Mouse (Mus musculus) forebrain, embryonic 16.5 days (tissue): ENCODE results near the gene Neb. TPM values are rescaled to one million over a fixed set of nuclear protein-coding genes. Genes with fewer than 3 reads are reported as not detected.

Source experiments
- ATAC-seq: fragments of 200-750 bp; cut with Nextera tagmentation; 2 replicates; pipeline ENCODE4 v1.8.0; 2017; ENCODE audit warnings: mild to moderate bottlenecking, moderate library complexity
- H3K27ac ChIP-seq: fragments of 300-500 bp; sonication (generic); 2 replicates; pipeline ENCODE4 v1.5.1; 2014; ENCODE audit warnings: low read length, control low read depth
- H3K27me3 ChIP-seq: fragments of 300-500 bp; sonication (generic); replicated peaks from 2 replicates; pipeline ENCODE4 v1.6.1; 2014; ENCODE audit warnings: low read length; ENCODE audit not compliant: control insufficient read depth, insufficient read depth
- H3K36me3 ChIP-seq: fragments of 300-500 bp; sonication (generic); 2 replicates; pipeline ENCODE4 v1.6.1; 2014; ENCODE audit not compliant: control insufficient read depth, insufficient read depth
- H3K4me1 ChIP-seq: fragments of 300-500 bp; sonication (generic); replicated peaks from 2 replicates; pipeline ENCODE4 v1.6.1; 2014; ENCODE audit warnings: low read length; ENCODE audit not compliant: control insufficient read depth, insufficient read depth
- H3K4me2 ChIP-seq: fragments of 300-500 bp; sonication (generic); 2 replicates; pipeline ENCODE4 v1.6.1; 2014; ENCODE audit warnings: mild to moderate bottlenecking, low read length, control low read depth
- H3K4me3 ChIP-seq: fragments of 300-500 bp; sonication (generic); replicated peaks from 2 replicates; pipeline ENCODE4 v1.5.1; 2014; ENCODE audit warnings: mild to moderate bottlenecking, low read length, control low read depth
- H3K9ac ChIP-seq: fragments of 300-500 bp; sonication (generic); replicated peaks from 2 replicates; pipeline ENCODE4 v1.6.1; 2014; ENCODE audit warnings: low read depth, low read length, control low read depth
- H3K9me3 ChIP-seq: fragments of 300-500 bp; sonication (generic); 2 replicates; pipeline ENCODE4 v1.6.1; 2016; ENCODE audit warnings: low read length; ENCODE audit not compliant: control insufficient read depth
- WGBS: fragments of 180-500 bp; shearing (Covaris S2); extraction: QIAGEN DNeasy Blood & Tissue Kit; methylation state at CpG from one replicate; pipeline ENCODE4 v1.1.7; 2014; 5-methylcytosine and 5-hydroxymethylcytosine counted together
- polyA plus RNA-seq: library from polyadenylated mRNA; unstranded; fragments of >200 nt; fragmentation: Nextera tagmentation; extraction: Ambion mirVana; gene quantifications from 2 replicates; pipeline ENCODE4 v1.2.1, GENCODE M21; 2015

The Neb gene
- polyA plus RNA-seq, 1 experiment from 2014 or later: 6.4 TPM

DNA sequence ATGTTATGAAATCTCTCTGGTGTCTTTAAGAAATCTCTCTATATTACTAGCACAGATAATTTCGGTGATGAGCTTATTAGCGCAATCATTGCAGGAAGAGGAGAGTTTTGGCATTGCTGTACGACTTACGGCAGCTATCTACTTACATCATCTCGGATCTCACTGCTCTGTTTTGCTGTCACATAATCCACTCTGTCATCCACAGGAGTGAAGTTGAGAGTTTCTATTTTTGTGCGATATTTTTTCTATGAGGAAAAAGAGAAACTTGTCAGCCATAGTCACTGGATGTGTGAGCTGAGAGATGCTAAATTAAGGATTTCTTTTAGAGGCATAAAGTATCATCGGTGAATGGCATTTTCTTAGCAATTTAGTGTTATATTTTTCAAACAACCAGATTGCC is 167.6 kb downstream of the Neb start:
- Histone ChIP-seq H3K4me3 (no peak overlapping the region), H3K4me2 (no peak overlapping the region), H3K9ac (no peak overlapping the region), H3K36me3 (no peaks in the 10 kb centered on the region), H3K27ac (no peak overlapping the region), H3K9me3 (no peaks in the 10 kb centered on the region), H3K4me1 (no peaks in the 10 kb centered on the region), H3K27me3 (no peaks in the 10 kb centered on the region)
- peak; percentile 50; the same call in 1 of the 2 replicates for ATAC-seq
- 85% methylated on average over 7 of the region's 7 CpGs for WGBS

- Histone ChIP-seq H3K27ac (no peak overlapping the region), H3K4me1 (no peaks in the 10 kb centered on the region), H3K4me3 (no peak overlapping the region), H3K36me3 (no peaks in the 10 kb centered on the region), H3K9me3 (no peaks in the 10 kb centered on the region), H3K27me3 (no peaks in the 10 kb centered on the region), H3K4me2 (no peak overlapping the region), H3K9ac (no peak overlapping the region)
- ATAC-seq: peak; percentile 52
- WGBS: 77% methylated on average over 4 of the region's 4 CpGs
Observed at GRCm38 (mm10) chr2:52204992-52205391, 173.3 kb downstream of the Neb start.

DNA sequence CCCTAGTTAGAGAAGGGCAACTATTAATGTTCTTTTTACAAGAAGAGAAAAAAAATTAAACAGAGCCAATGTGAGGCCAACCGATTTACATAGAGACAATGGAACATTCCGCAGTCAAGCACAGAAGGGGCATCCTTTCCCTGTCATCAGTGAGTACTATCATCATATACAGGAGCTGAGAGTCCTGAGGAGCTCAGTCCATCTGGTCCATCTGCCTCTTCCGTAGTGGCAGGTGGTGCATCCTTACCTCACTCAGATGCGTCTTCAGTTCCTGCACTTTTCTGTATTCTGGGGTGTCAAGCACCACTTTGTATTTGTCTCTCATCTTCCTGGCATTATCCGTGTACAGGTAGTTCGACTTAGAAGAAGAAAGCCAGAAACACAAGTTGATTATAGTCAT is 184.6 kb downstream of the Neb start:
- Histone ChIP-seq H3K36me3 (no peaks in the 10 kb centered on the region), H3K27me3 (no peaks in the 10 kb centered on the region), H3K9me3 (no peaks in the 10 kb centered on the region), H3K9ac (no peak overlapping the region), H3K4me2 (no peak overlapping the region), H3K4me1 (no peaks in the 10 kb centered on the region), H3K4me3 (no peak overlapping the region), H3K27ac (no peak overlapping the region)
- WGBS: 91% methylated on average over 6 of the region's 6 CpGs
- ATAC-seq: no peak

DNA sequence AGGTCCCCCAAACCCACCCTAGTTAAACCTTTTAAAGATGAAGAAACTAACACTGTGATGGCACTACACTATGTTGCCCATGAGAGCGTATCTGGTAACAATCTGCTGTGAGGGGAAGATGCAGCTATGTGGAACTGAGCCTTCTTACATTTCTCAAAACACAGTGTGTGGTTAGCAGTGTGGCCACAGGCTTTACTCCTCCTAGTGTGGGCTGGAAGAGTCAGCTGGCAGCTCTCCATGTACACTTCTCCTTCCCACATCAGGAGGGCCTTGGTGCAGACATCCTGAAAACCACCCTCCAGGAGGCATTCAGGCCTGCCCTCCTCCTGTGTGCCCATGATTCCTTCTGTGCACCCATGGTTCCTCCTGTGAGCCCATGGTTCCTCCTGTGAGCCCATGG is 198.6 kb downstream of the Neb start:
- Histone ChIP-seq H3K4me3 (no peak overlapping the region), H3K36me3 (no peaks in the 10 kb centered on the region), H3K4me2 (no peak overlapping the region), H3K9ac (no peak overlapping the region), H3K27ac (no peak overlapping the region), H3K4me1 (peaks cover 7% of the 10 kb centered on the region; the same call in 1 of the 2 replicates), H3K27me3 (no peaks in the 10 kb centered on the region), H3K9me3 (no peaks in the 10 kb centered on the region)
- 90% methylated on average over 1 of the region's 1 CpGs for WGBS
- no peak for ATAC-seq

DNA sequence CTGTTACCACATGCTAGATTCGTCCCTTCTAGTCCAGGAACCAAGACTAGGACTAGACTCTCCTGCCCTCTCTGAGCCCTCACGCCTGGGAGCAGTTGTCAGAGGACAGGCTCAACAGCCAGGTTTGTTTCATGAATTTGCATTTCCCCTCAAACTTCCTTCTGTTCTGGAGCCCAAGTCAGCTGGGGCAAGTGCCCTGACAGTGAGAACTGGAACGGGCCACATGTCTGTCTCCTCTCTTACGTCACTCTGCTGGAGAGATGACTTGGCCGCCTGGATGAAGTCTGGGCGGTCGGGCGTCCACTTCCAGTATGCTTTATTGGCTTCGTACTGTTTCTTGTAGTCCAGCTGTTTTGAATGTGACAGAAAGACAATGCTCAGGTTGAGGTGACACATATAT is 200.5 kb downstream of the Neb start:
- peaks cover 7% of the 10 kb centered on the region; the same call in 1 of the 2 replicates for H3K4me1 ChIP-seq
- H3K9ac ChIP-seq: no peak overlapping the region
- no peak overlapping the region for H3K4me3 ChIP-seq
- no peaks in the 10 kb centered on the region for H3K9me3 ChIP-seq
- 89% methylated on average over 9 of the region's 9 CpGs for WGBS
- no peaks in the 10 kb centered on the region for H3K27me3 ChIP-seq
- no peak overlapping the region for H3K4me2 ChIP-seq
- ATAC-seq: no peak
- no peaks in the 10 kb centered on the region for H3K36me3 ChIP-seq
- peak overlapping the region; percentile 84 for H3K27ac ChIP-seq

DNA sequence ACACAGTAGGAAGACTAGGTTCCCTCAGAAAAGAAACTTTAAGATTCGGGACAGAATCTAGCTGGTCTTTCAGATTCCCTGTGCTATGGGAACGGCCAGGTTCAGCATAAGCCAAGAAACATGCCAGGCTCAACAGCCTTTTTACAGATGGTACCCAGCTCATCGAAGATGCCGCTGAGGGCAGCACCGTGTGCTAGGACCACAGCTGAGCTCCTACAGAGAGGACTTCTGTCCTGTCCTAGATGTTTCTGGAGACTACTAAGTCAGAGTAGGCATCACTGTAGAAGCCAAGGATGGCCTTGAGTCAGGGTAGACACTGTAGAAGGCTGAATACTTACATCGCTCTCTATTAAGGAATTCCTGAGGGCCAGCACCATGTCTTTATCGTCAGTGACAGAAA is 201.1 kb downstream of the Neb start:
- Histone ChIP-seq H3K27me3 (no peaks in the 10 kb centered on the region), H3K9me3 (no peaks in the 10 kb centered on the region), H3K4me1 (peaks cover 7% of the 10 kb centered on the region; the same call in 1 of the 2 replicates), H3K4me2 (no peak overlapping the region), H3K9ac (no peak overlapping the region), H3K27ac (peak overlapping the region; percentile 84), H3K36me3 (no peaks in the 10 kb centered on the region), H3K4me3 (no peak overlapping the region)
- peak; percentile 81 for ATAC-seq
- WGBS: 80% methylated on average over 7 of the region's 7 CpGs

DNA sequence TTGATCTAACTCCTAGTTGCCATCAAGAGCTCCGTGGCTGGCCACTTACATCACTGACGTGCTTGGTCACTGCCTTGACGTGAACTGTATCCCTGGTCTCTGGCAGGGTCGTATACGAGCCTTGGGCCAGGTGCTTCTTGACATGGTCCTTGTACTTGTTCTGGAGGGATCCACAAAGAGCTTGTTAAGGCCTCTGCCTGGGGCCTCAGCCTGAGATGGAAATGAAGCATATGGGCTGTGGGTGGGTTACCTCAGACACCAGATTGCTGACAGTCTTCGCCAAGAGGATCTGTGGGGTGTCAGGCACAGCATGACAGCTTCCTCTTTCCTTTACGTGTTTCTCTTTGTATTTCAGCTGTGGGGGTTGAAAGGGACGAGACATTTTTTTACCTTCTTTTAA is 201.7 kb downstream of the Neb start:
- Histone ChIP-seq H3K9me3 (no peaks in the 10 kb centered on the region), H3K4me2 (no peak overlapping the region), H3K9ac (no peak overlapping the region; the same call in 1 of the 2 replicates), H3K4me1 (peaks cover 7% of the 10 kb centered on the region; the same call in 1 of the 2 replicates), H3K27me3 (no peaks in the 10 kb centered on the region), H3K36me3 (no peaks in the 10 kb centered on the region), H3K4me3 (no peak overlapping the region), H3K27ac (peak overlapping the region; percentile 84)
- ATAC-seq: peak; percentile 97
- 66% methylated on average over 8 of the region's 8 CpGs for WGBS

DNA sequence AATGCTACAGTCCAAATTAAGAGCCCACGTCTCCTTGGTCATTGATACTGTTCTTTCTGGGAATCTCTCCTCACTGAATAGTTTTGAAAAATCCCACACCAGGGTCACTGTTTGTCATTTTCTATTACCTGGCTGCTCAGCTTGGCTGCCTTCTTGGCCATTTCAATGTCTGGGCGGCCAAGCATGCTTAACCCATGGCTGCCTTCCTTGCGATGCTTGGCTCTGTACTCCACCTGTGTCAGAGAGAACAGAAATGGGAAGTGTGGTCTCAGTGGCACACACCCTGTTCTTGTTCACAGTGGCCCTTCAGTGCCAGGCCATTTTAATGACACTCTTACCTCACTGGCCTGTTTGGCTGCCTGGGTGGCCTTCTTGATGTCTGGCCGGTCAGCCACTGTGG is 203.3 kb downstream of the Neb start:
- ATAC-seq: no peak
- Histone ChIP-seq H3K27ac (no peak overlapping the region), H3K4me1 (peaks cover 7% of the 10 kb centered on the region; the same call in 1 of the 2 replicates), H3K4me3 (no peak overlapping the region), H3K4me2 (no peak overlapping the region), H3K9me3 (no peaks in the 10 kb centered on the region), H3K36me3 (no peaks in the 10 kb centered on the region), H3K27me3 (no peaks in the 10 kb centered on the region), H3K9ac (no peak overlapping the region)
- 91% methylated on average over 4 of the region's 4 CpGs for WGBS

DNA sequence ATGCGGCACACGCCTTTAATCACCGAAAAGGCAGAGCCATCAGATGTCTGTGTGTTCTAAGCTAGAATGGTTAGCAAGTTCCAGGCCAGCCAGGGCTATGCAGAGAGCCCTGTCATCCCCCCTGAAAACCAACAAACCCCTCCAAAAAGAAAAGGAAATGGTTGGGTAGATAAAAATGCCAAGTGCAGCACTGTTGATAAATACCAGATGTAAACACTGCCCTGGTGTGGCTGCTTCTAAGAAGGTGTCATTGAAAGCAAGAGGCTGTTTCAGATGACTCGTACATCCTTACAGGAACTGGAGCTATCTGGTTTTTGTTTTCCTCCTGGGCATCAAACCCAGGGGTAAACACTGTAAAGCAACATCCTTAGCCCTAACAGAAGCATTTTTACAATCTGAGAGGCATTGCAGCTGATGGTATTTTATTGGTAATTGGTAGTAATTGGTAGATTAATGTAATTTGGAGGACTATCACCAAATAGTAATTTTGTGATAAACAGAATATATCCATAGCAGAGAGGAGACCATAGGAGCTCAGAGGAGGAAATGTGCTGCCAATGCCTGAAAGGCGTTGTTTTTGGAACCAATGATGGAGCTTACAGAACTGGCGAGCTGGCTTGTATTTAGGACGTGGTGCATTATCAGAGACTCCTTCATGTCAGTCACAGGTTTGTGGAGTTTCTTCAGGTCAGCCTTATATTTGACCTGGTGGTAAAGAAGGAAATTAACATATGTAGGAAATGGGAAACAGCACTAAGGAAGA is 208.8 kb downstream of the Neb start:
- WGBS: 94% methylated on average over 7 of the region's 7 CpGs
- Histone ChIP-seq H3K27ac (no peak overlapping the region), H3K36me3 (no peaks in the 10 kb centered on the region), H3K9ac (no peak overlapping the region), H3K4me1 (no peaks in the 10 kb centered on the region), H3K9me3 (no peaks in the 10 kb centered on the region), H3K4me2 (no peak overlapping the region), H3K4me3 (no peak overlapping the region), H3K27me3 (no peaks in the 10 kb centered on the region)
- ATAC-seq: no peak
